Mouse (Mus musculus) CH12.LX (cell line): ENCODE measurements at regions not wholly inside any gene's neighbourhood (a gene's known extent, or its start where the extent isn't known, plus 50 kb on each side); places are given as distances from the start of the nearest gene placed in this dataset.

Experiments
- DNase-seq: peaks from one replicate; pipeline ENCODE4 v3.0.0-alpha.2; 2013; ENCODE audit errors: extremely low read depth
- H3K27ac ChIP-seq: 2 replicates; pipeline ENCODE4 v1.5.1; 2012; ENCODE audit warnings: low read depth, mild to moderate bottlenecking, control low read depth, moderate library complexity; ENCODE audit not compliant: insufficient read depth
- H3K27me3 ChIP-seq: replicated peaks from 2 replicates; pipeline ENCODE3; 2012; ENCODE audit warnings: inconsistent platforms
- H3K36me3 ChIP-seq, 2 experiments: replicated peaks in 1 of 2; 2 replicates each; pipeline versions ENCODE3 to v1.6.1; 2012; ENCODE audit warnings: inconsistent platforms in 1 of 2, low read length in 1 of 2, mild to moderate bottlenecking in 1 of 2, mixed read lengths in 1 of 2, moderate library complexity in 1 of 2; ENCODE audit not compliant: control insufficient read depth in 1 of 2, insufficient read depth in 1 of 2
- H3K4me1 ChIP-seq, 2 experiments: 2 replicates each; pipeline ENCODE4 v1.6.1; 2012; ENCODE audit warnings: inconsistent platforms in 1 of 2, moderate library complexity in 1 of 2; ENCODE audit not compliant: insufficient read depth in 2 of 2, control insufficient read depth in 1 of 2
- H3K4me2 ChIP-seq: 2 replicates; pipeline ENCODE4 v1.6.1; 2012; ENCODE audit warnings: low read depth, mild to moderate bottlenecking, control low read depth; ENCODE audit not compliant: poor library complexity, insufficient read depth, severe bottlenecking
- H3K4me3 ChIP-seq, 3 experiments: fragments of 150-350 bp in 1 of 3; sonication (generic) in 1 of 3; replicated peaks in 1 of 3; 2 replicates each; pipeline versions ENCODE3 to v1.5.1; 2011 to 2012; ENCODE audit warnings: low read depth in 2 of 3, low read length in 2 of 3, mild to moderate bottlenecking in 2 of 3, moderate library complexity in 2 of 3, control low read depth in 1 of 3, improper control_type of control experiment in 1 of 3, inconsistent platforms in 1 of 3, mixed read lengths in 1 of 3; ENCODE audit not compliant: poor library complexity in 1 of 3
- H3K79me2 ChIP-seq: replicated peaks from 2 replicates; pipeline ENCODE4 v1.6.1; 2012; ENCODE audit warnings: mild to moderate bottlenecking, moderate library complexity; ENCODE audit not compliant: control insufficient read depth, poor library complexity, insufficient read depth, severe bottlenecking; ENCODE audit errors: extremely low read depth
- H3K9ac ChIP-seq: 2 replicates; pipeline ENCODE4 v1.6.1; 2012; ENCODE audit warnings: low read depth, mild to moderate bottlenecking, control low read depth, moderate library complexity; ENCODE audit not compliant: insufficient read depth
- H3K9me3 ChIP-seq: replicated peaks from 2 replicates; pipeline ENCODE3; 2012; ENCODE audit warnings: low read length, inconsistent platforms, mixed read lengths
- BHLHE40 ChIP-seq: IDR thresholded peaks from 2 replicates; pipeline ENCODE4 v1.6.1; 2011; ENCODE audit warnings: mild to moderate bottlenecking, low read depth, low read length, improper control_type of control experiment
- GABPA ChIP-seq: IDR thresholded peaks from 2 replicates; pipeline ENCODE4 v1.6.1; 2012; ENCODE audit warnings: low read depth, low read length, improper control_type of control experiment, inconsistent platforms; ENCODE audit not compliant: insufficient replicate concordance
- HCFC1 ChIP-seq: IDR thresholded peaks from 2 replicates; pipeline ENCODE4 v1.6.1; 2012; ENCODE audit warnings: low read depth, mild to moderate bottlenecking, inconsistent platforms, low read length, improper control_type of control experiment
- IRF4 ChIP-seq: IDR thresholded peaks from 2 replicates; pipeline ENCODE4 v1.6.1; 2014; ENCODE audit warnings: low read depth, mild to moderate bottlenecking, inconsistent platforms, low read length, improper control_type of control experiment
- KAT2A ChIP-seq: IDR thresholded peaks from 2 replicates; pipeline ENCODE4 v1.6.1; 2012; ENCODE audit warnings: low read length, improper control_type of control experiment, inconsistent platforms; ENCODE audit not compliant: insufficient replicate concordance
- MAFK ChIP-seq: IDR thresholded peaks from 2 replicates; pipeline ENCODE4 v1.6.1; 2011; ENCODE audit warnings: low read length, improper control_type of control experiment; ENCODE audit not compliant: insufficient replicate concordance
- MAZ ChIP-seq: IDR thresholded peaks from 2 replicates; pipeline ENCODE4 v1.6.1; 2012; ENCODE audit warnings: low read depth, mild to moderate bottlenecking, inconsistent platforms, low read length, improper control_type of control experiment, moderate library complexity
- MEF2A ChIP-seq: IDR thresholded peaks from 2 replicates; pipeline ENCODE4 v1.6.1; 2014; ENCODE audit warnings: low read depth, mild to moderate bottlenecking, inconsistent platforms, low read length, improper control_type of control experiment, borderline replicate concordance
- MXI1 ChIP-seq: IDR thresholded peaks from 2 replicates; pipeline ENCODE4 v1.6.1; 2011; ENCODE audit warnings: mild to moderate bottlenecking, low read depth, low read length, improper control_type of control experiment
- MYC ChIP-seq: IDR thresholded peaks from 2 replicates; pipeline ENCODE4 v1.6.1; 2011; ENCODE audit warnings: low read depth, mild to moderate bottlenecking, improper control_type of control experiment, low read length
- POLR2A ChIP-seq: IDR thresholded peaks from 2 replicates; pipeline ENCODE4 v1.6.1; 2011; ENCODE audit warnings: low read depth, mild to moderate bottlenecking, improper control_type of control experiment, low read length
- RAD21 ChIP-seq: IDR thresholded peaks from 2 replicates; pipeline ENCODE4 v1.6.1; 2011; ENCODE audit warnings: low read depth, mild to moderate bottlenecking, low read length, improper control_type of control experiment, moderate library complexity
- SIN3A ChIP-seq: IDR thresholded peaks from 2 replicates; pipeline ENCODE4 v1.6.1; 2012; ENCODE audit warnings: low read length, improper control_type of control experiment, inconsistent platforms
- TCF12 ChIP-seq: IDR thresholded peaks from 2 replicates; pipeline ENCODE4 v1.6.1; 2014; ENCODE audit warnings: low read depth, mild to moderate bottlenecking, inconsistent platforms, low read length, improper control_type of control experiment
- UBTF ChIP-seq: IDR thresholded peaks from 2 replicates; pipeline ENCODE4 v1.6.1; 2012; ENCODE audit warnings: low read depth, mild to moderate bottlenecking, inconsistent platforms, low read length, improper control_type of control experiment, moderate library complexity
- USF1 ChIP-seq: IDR thresholded peaks from 2 replicates; pipeline ENCODE4 v1.6.1; 2014; ENCODE audit warnings: low read depth, mild to moderate bottlenecking, inconsistent platforms, low read length, improper control_type of control experiment
- USF2 ChIP-seq: conservative IDR thresholded peaks from 2 replicates; pipeline ENCODE4 v1.6.1; 2011; ENCODE audit warnings: low read depth, low read length, improper control_type of control experiment
- ZKSCAN1 ChIP-seq: IDR thresholded peaks from 2 replicates; pipeline ENCODE4 v1.6.1; 2012; ENCODE audit warnings: low read depth, inconsistent platforms, low read length, improper control_type of control experiment, borderline replicate concordance
- ZNF384 ChIP-seq: IDR thresholded peaks from 2 replicates; pipeline ENCODE4 v1.6.1; 2012; ENCODE audit warnings: low read depth, low read length, improper control_type of control experiment, inconsistent platforms
- dilution Hi-C: fragments of 300-500 bp; cut with MboI; formaldehyde crosslinking; loops from 2 replicates; pipeline ENCODE4 v1.14.3; 2020; ENCODE audit warnings: low sequenced_read_pairs; ENCODE audit not compliant: extremely low pct_unique_long_range_greater_than_20kb, extremely low pct_ligation_motif_present
- in situ Hi-C: fragments of 300-500 bp; cut with MboI; formaldehyde crosslinking; loops from 3 replicates; pipeline ENCODE4 v1.14.3; 2019; ENCODE audit warnings: low sequenced_read_pairs, low pct_ligation_motif_present, low pct_unique_long_range_greater_than_20kb, mixed read lengths

- in situ Hi-C loops, result no loop called here
Observed at GRCm38 (mm10) chr17:84869074-84869722, 78.6 kb upstream of the Lrpprc start.

GRCm38 (mm10) chr17:84873554-84873953 lies 83.0 kb upstream of the Lrpprc start:
- in situ Hi-C loops (no loop called here), dilution Hi-C loops (no loop called here)
- 0 out of 2 replicates have a peak, but pooled peaks cover 3% of the 10 kb centered on the region for H3K79me2 ChIP-seq
- no peak overlapping the region for H3K4me2 ChIP-seq
- no peak overlapping the region for H3K4me3 ChIP-seq
- no peak overlapping the region for H3K27ac ChIP-seq
- TF ChIP-seq GABPA (no peak), TCF12 (no peak), BHLHE40 (no peak), RAD21 (no peak), HCFC1 (no peak), MXI1 (no peak), MYC (no peak), UBTF (no peak), IRF4 (no peak), MAZ (no peak), POLR2A (no peak), SIN3A (no peak)
- H3K9ac ChIP-seq, result no peak overlapping the region
- no peaks in the 10 kb centered on the region for H3K9me3 ChIP-seq
- no peaks in the 10 kb centered on the region for H3K27me3 ChIP-seq
- DNase-seq, result no peak
- peaks cover 0 to 18% of the 10 kb centered on the region in 2 experiments; a peak in 2 of 4 replicates for H3K4me1 ChIP-seq
- no peaks in the 10 kb centered on the region for H3K36me3 ChIP-seq

More at GRCm38 (mm10) chr17:84869074-84869722, 78.6 kb upstream of the Lrpprc start:
- dilution Hi-C loops, result no loop called here
- H3K9me3 ChIP-seq, result no peaks in the 10 kb centered on the region
- 0 out of 2 replicates have a peak, but pooled peaks cover 3% of the 10 kb centered on the region for H3K79me2 ChIP-seq
- H3K27ac ChIP-seq, result no peak overlapping the region
- H3K36me3 ChIP-seq, result no peaks in the 10 kb centered on the region
- TF ChIP-seq KAT2A (no peak), MEF2A (no peak), USF2 (no peak), ZNF384 (no peak), MAZ (no peak), ZKSCAN1 (no peak), MAFK (no peak), IRF4 (no peak), USF1 (no peak), SIN3A (no peak)
- no peak for DNase-seq
- no peak overlapping the region for H3K9ac ChIP-seq
- H3K27me3 ChIP-seq, result no peaks in the 10 kb centered on the region
- no peak overlapping the region for H3K4me3 ChIP-seq
- no peak overlapping the region for H3K4me2 ChIP-seq
- peaks cover 2 to 6% of the 10 kb centered on the region in 2 experiments; a peak in 2 of 4 replicates for H3K4me1 ChIP-seq
